Mouse (Mus musculus): Measurements from ENCODE around the gene Nrcam. TPM values are rescaled to one million over a fixed set of nuclear protein-coding genes. Genes with fewer than 3 reads are reported as not detected.
A peak's percentile ranks its signal among the peaks of the same experiment; 100 is the strongest.

Gene Nrcam
- total and polyA plus RNA-seq, 2 experiments from 2014 or later, result 101 to 185 TPM

GRCm38 (mm10) chr12:44601410-44602149, 272.9 kb downstream of the Nrcam start:
- ATAC-seq (0 out of 2 replicates have a peak, but pooled peaks have one; percentile 23), DNase-seq (peak; percentile 81)
- 25% methylated on average over 16 of the region's 16 CpGs for WGBS
- no peak overlapping the region for H3K27ac ChIP-seq (ENCODE audit: low read depth, low read length)
- H3K4me1 ChIP-seq (ENCODE audit: insufficient read depth), result no peaks in the 10 kb centered on the region
- H3K36me3 ChIP-seq (ENCODE audit: insufficient read depth), result 0 out of 2 replicates have a peak, but pooled peaks cover 9% of the 10 kb centered on the region
- H3K9ac ChIP-seq, result no peak overlapping the region
- no peaks in the 10 kb centered on the region for H3K27me3 ChIP-seq (ENCODE audit: insufficient read depth, low read length)
- TF ChIP-seq CTCF (IDR thresholded peaks at IDR 0.05; ENCODE audit: low read depth), result peak; percentile 82
- H3K4me2 ChIP-seq (ENCODE audit: low read depth), result no peak overlapping the region
- H3K9me3 ChIP-seq (ENCODE audit: low read length), result no peaks in the 10 kb centered on the region
- H3K4me3 ChIP-seq (ENCODE audit: low read depth, low read length), result no peak overlapping the region

GRCm38 (mm10) chr12:44602269-44602957, 273.7 kb downstream of the Nrcam start:
- no peak overlapping the region for H3K9ac ChIP-seq
- ATAC-seq (peak; percentile 32), DNase-seq (no peak)
- no peak overlapping the region for H3K4me2 ChIP-seq (ENCODE audit: low read depth)
- H3K9me3 ChIP-seq (ENCODE audit: low read length), result no peaks in the 10 kb centered on the region
- TF ChIP-seq CTCF (IDR thresholded peaks at IDR 0.05; ENCODE audit: low read depth), result no peak
- H3K4me1 ChIP-seq (ENCODE audit: insufficient read depth), result no peaks in the 10 kb centered on the region
- 0 out of 2 replicates have a peak, but pooled peaks cover 9% of the 10 kb centered on the region for H3K36me3 ChIP-seq (ENCODE audit: insufficient read depth)
- WGBS, result 60% methylated on average over 11 of the region's 11 CpGs
- no peak overlapping the region for H3K4me3 ChIP-seq (ENCODE audit: low read depth, low read length)
- no peaks in the 10 kb centered on the region for H3K27me3 ChIP-seq (ENCODE audit: insufficient read depth, low read length)
- no peak overlapping the region for H3K27ac ChIP-seq (ENCODE audit: low read depth, low read length)

DNA sequence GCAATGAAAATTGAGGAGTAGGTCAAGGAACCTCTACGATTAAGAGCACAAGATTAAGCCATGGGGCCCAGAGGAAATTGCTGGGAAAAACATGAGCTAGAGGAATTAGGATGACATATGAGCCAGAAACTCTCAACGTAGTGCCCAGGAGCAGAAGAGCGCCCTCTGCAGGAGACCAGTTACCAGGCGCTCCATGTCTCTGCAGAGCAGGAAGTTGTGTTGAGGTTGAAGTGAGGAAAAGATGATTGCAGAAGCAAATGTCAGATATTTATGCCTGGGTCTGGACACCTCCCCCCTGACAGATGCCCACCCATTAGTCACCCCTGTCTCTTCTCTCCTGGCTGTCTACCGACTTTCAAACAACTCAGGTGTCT, 274.3 kb downstream of the Nrcam start:
- DNase-seq (no peak), ATAC-seq (no peak)
- H3K27ac ChIP-seq (ENCODE audit: low read depth, low read length), result no peak overlapping the region
- H3K4me1 ChIP-seq (ENCODE audit: insufficient read depth), result no peaks in the 10 kb centered on the region
- peak; percentile 29; the same call in 1 of the 2 replicates for TF ChIP-seq CTCF (IDR thresholded peaks at IDR 0.05; ENCODE audit: low read depth)
- H3K4me3 ChIP-seq (ENCODE audit: low read depth, low read length), result no peak overlapping the region
- WGBS, result 86% methylated on average over 5 of the region's 5 CpGs
- no peaks in the 10 kb centered on the region for H3K27me3 ChIP-seq (ENCODE audit: insufficient read depth, low read length)
- no peak overlapping the region for H3K9ac ChIP-seq
- no peaks in the 10 kb centered on the region for H3K9me3 ChIP-seq (ENCODE audit: low read length)
- H3K4me2 ChIP-seq (ENCODE audit: low read depth), result no peak overlapping the region
- H3K36me3 ChIP-seq (ENCODE audit: insufficient read depth), result 0 out of 2 replicates have a peak, but pooled peaks cover 5% of the 10 kb centered on the region

- H3K4me3 ChIP-seq (ENCODE audit: low read depth, low read length), result no peak overlapping the region
- H3K4me2 ChIP-seq (ENCODE audit: low read depth), result no peak overlapping the region
- H3K36me3 ChIP-seq (ENCODE audit: insufficient read depth), result no peaks in the 10 kb centered on the region
- H3K9me3 ChIP-seq (ENCODE audit: low read length), result no peaks in the 10 kb centered on the region
- no peaks in the 10 kb centered on the region for H3K27me3 ChIP-seq (ENCODE audit: insufficient read depth, low read length)
- H3K4me1 ChIP-seq (ENCODE audit: insufficient read depth), result no peaks in the 10 kb centered on the region
- WGBS, result 39% methylated on average over 2 of the region's 2 CpGs
- peak; percentile 57 for DNase-seq
- no peak overlapping the region for H3K9ac ChIP-seq
- peak; percentile 73; the same call in 1 of the 2 replicates for ATAC-seq
- no peak overlapping the region for H3K27ac ChIP-seq (ENCODE audit: low read depth, low read length)
- no peak for TF ChIP-seq CTCF (IDR thresholded peaks at IDR 0.05; ENCODE audit: low read depth)
These were observed 288.3 kb downstream of the Nrcam start for GRCm38 (mm10) chr12:44617001-44617421.

DNA sequence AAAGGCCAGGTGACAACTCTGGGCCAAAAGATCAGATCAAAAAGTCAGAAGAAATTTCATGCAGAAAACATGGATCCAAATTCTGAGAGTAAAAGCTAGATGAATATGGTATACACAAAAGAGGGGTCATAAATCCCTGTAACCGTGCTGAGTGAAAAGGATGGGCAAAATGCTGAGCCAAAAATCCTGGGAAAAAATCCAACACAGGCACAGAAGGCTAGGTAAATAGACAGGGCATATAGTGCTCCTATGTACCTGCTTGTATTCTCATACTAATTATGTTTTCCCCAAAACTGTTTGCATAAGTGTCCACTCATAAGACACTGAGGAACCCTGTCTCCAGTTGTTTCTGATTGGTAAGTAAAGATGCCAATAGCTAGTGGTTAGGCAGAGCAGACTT, 288.8 kb downstream of the Nrcam start:
- no peak for DNase-seq
- Histone ChIP-seq H3K9ac (no peak overlapping the region), H3K9me3 (ENCODE audit: low read length) (no peaks in the 10 kb centered on the region), H3K36me3 (ENCODE audit: insufficient read depth) (no peaks in the 10 kb centered on the region), H3K4me2 (ENCODE audit: low read depth) (no peak overlapping the region), H3K4me3 (ENCODE audit: low read depth, low read length) (no peak overlapping the region), H3K4me1 (ENCODE audit: insufficient read depth) (no peaks in the 10 kb centered on the region), H3K27ac (ENCODE audit: low read depth, low read length) (no peak overlapping the region), H3K27me3 (ENCODE audit: insufficient read depth, low read length) (no peaks in the 10 kb centered on the region)
- TF ChIP-seq CTCF (IDR thresholded peaks at IDR 0.05; ENCODE audit: low read depth), result no peak
- ATAC-seq, result no peak
- 45% methylated on average over 1 of the region's 1 CpGs for WGBS

GRCm38 (mm10) chr12:44639341-44639921, 310.7 kb downstream of the Nrcam start:
- Histone ChIP-seq H3K9me3 (ENCODE audit: low read length) (no peaks in the 10 kb centered on the region), H3K9ac (no peak overlapping the region), H3K4me1 (ENCODE audit: insufficient read depth) (no peaks in the 10 kb centered on the region), H3K4me2 (ENCODE audit: low read depth) (no peak overlapping the region), H3K36me3 (ENCODE audit: insufficient read depth) (no peaks in the 10 kb centered on the region), H3K4me3 (ENCODE audit: low read depth, low read length) (no peak overlapping the region), H3K27me3 (ENCODE audit: insufficient read depth, low read length) (no peaks in the 10 kb centered on the region), H3K27ac (ENCODE audit: low read depth, low read length) (no peak overlapping the region)
- DNase-seq (no peak), ATAC-seq (no peak)
- no peak for TF ChIP-seq CTCF (IDR thresholded peaks at IDR 0.05; ENCODE audit: low read depth)

DNA sequence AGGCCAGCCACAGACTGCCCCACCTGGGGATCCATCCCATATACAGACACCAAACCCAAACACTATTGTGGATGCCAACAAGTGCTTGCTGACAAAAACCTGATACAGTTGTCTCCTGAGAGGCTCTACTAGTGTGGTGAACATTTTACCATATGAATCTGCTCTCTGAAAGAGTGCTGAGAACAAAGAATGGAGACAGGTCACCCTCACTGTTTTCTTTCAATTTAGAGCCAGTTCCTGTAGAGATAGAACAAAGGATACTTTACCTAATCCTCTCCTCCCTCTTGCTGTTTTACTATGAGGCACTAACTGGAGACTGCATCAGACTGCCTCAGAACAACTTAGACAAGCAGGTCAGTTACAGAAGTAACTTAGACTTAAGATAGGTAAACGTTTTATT, 311.9 kb downstream of the Nrcam start:
- H3K4me2 ChIP-seq (ENCODE audit: low read depth), result no peak overlapping the region
- no peaks in the 10 kb centered on the region for H3K9me3 ChIP-seq (ENCODE audit: low read length)
- no peak overlapping the region for H3K4me3 ChIP-seq (ENCODE audit: low read depth, low read length)
- no peaks in the 10 kb centered on the region for H3K27me3 ChIP-seq (ENCODE audit: insufficient read depth, low read length)
- H3K4me1 ChIP-seq (ENCODE audit: insufficient read depth), result no peaks in the 10 kb centered on the region
- no peak for DNase-seq
- no peak for TF ChIP-seq CTCF (IDR thresholded peaks at IDR 0.05; ENCODE audit: low read depth)
- 18% methylated on average over 1 of the region's 1 CpGs for WGBS
- ATAC-seq, result no peak
- H3K9ac ChIP-seq, result no peak overlapping the region
- H3K27ac ChIP-seq (ENCODE audit: low read depth, low read length), result no peak overlapping the region
- no peaks in the 10 kb centered on the region for H3K36me3 ChIP-seq (ENCODE audit: insufficient read depth)

Other genes starting within 250 kb of the Nrcam start
- 19.9 and 22.0 TPM in 2 replicates for gene Dnajb9, start 118.6 kb upstream of the Nrcam start, total RNA-seq (2014; rRNA removed)
- gene Dnajb9, start 118.6 kb upstream of the Nrcam start, polyA plus RNA-seq (2015; fragmentation: Nextera tagmentation; extraction: Ambion mirVana), result 33.6 and 36.0 TPM in 2 replicates
- gene Pnpla8, start 107.5 kb upstream of the Nrcam start, total RNA-seq (2014; rRNA removed), result 119 and 122 TPM in 2 replicates
- 102 and 123 TPM in 2 replicates for gene Pnpla8, start 107.5 kb upstream of the Nrcam start, polyA plus RNA-seq (2015; fragmentation: Nextera tagmentation; extraction: Ambion mirVana)

Measured in forebrain, postnatal 0 days (tissue).